Mouse (Mus musculus): ENCODE measurements at regions not wholly inside any gene's neighbourhood (a gene's known extent, or its start where the extent isn't known, plus 50 kb on each side); places are given as distances from the start of the nearest gene placed in this dataset.
"Not testable (repeated sequence)": the region's sequence is repeated elsewhere in the genome, so short reads cannot be mapped to it uniquely, and the experiment has no call there.

DNA sequence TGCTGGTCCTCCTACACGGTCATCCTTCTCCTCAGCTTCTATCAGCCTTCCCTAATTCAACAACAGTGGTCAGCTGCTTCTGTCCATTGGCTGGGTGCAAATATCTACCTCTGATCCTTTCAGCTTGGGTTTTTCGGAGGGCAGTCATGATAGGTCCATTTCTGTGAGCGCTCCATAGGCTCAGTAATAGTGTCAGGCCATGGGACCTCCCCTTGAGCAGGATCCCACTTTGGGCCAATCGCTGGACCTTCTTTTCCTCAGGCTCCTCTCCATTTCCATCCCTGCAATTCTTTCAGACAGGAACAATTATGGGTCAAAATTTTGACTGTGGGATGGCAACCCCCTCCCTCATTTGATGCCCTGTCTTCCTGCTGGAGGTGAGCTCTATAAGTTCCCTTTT lies 331.5 kb upstream of the Rgs18 start:
- TF ChIP-seq POLR2A (IDR thresholded peaks at IDR 0.05; ENCODE audit: insufficient read depth, low read depth, low read length); CTCF (IDR thresholded peaks at IDR 0.05): not testable (repeated sequence)
